Mouse (Mus musculus) adrenal gland, adult 8-10 months (tissue): ENCODE measurements around the gene Trpc4ap. TPM values are rescaled to one million over a fixed set of nuclear protein-coding genes. Genes with fewer than 3 reads are reported as not detected.

Experiments used
- DNase-seq: peaks from one replicate; pipeline ENCODE4 v3.0.0; 2022
- total RNA-seq, 4 experiments: library from RNA; stranded (reverse); gene quantifications; 2 replicates each; pipeline ENCODE4 v1.2.4; 2022

The Trpc4ap gene
- total RNA-seq, 4 experiments from 2014 or later = 137 to 164 (median 150) TPM

DNA sequence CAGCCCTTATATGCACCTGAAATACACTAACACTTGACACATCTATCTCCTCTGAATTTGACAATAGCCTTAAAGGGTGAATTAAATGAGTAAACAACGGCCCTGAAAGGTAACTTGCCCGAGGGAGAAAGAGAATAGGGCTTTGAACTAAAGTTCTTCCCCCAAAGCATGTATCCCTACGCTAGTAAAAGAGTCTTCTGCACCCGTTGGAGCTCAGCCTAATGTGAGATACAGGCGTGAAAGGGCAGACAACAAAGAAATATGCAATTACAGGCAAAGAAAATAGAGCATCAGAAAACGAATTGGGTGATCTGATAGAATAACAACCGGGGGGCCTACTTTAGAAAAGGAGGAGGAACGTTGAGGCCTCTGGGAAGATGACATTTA lies 855 bp downstream of the Trpc4ap start:
- no peak for DNase-seq

DNA sequence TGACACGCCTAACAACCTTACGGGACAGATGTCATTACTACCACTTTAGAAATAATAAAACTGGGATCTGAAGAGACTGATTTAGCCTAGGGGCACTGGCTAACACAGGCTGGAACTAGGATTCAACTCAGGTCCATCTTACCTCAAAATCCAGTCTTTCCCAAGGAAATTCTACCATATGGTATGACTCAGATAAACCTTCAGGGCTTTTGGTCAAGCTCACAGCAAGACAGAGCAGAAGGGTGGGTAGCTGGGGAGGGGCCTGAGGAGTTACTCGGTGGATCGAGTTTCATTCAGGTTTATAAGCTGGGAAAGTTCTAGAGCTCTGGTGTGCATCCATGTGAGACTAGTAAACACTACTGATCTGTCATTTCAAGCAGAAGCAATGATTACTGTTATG lies 3.0 kb downstream of the Trpc4ap start:
- no peak for DNase-seq

DNA sequence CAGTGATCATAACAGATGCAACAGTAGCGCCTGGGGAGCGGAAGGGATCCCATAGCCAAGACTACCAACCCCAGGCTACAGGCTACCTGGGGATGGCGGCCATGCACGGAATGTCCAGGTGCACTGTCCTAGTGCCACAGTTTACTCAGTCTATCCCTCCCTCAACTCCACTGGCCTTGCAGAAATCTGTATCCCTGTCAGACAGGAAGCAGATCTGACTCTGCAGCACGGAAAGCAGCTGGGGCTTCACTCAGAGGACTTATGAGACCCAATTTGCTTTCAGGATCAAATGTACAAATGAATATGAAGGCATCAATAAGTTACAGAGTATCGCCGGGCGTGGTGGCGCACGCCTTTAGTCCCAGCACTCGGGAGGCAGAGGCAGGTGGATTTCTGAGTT lies 4.4 kb downstream of the Trpc4ap start:
- DNase-seq = no peak

GRCm38 (mm10) chr2:155686572-155686971 lies 5.6 kb downstream of the Trpc4ap start:
- DNase-seq = no peak

DNA sequence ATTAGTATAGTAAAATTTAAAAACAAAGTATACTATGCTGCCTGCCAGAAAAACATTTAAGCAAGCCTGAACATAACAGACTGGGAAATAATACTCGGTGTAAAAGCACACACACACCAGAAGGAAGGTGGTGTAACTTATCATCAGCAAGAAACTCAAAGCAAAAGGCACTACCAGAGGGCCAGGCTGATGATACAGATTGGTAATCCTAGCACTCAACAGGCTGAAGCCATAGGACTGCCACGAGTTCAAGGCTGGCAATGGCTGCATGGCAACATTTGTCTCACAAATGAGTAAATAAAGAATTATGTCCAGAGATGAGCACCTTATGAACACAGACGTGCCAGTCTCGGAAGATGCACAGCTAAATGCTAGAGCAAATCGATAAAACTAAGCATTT lies 8.4 kb downstream of the Trpc4ap start:
- no peak for DNase-seq

- DNase-seq = no peak
Measured at GRCm38 (mm10) chr2:155683137-155683536, 9.0 kb downstream of the Trpc4ap start.

DNA sequence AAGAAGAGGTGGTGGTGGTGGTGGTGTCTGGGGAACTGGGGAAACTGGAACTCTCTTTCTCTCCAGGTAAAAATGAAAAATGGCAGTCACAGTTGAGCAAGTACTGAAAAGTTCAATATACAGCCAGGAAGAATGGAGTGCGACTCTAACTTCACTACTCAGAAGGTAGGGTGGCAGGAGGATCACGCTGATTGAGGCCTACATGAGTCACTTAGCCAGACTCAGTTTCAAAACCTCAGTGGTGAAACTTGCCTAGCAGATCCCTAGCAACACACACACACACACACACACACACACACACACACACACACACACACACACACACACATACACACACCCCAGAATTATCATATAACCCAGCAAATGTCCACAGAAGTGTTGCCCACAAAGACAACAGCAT lies 10.3 kb downstream of the Trpc4ap start:
- DNase-seq = no peak

- DNase-seq = no peak
Measured at GRCm38 (mm10) chr2:155681194-155681593, 11.0 kb downstream of the Trpc4ap start.

- no peak for DNase-seq
Measured at GRCm38 (mm10) chr2:155680591-155680990, 11.6 kb downstream of the Trpc4ap start.

GRCm38 (mm10) chr2:155679586-155680110 lies 12.5 kb downstream of the Trpc4ap start:
- DNase-seq = no peak

GRCm38 (mm10) chr2:155675118-155675517 lies 17.1 kb downstream of the Trpc4ap start:
- DNase-seq = no peak

DNA sequence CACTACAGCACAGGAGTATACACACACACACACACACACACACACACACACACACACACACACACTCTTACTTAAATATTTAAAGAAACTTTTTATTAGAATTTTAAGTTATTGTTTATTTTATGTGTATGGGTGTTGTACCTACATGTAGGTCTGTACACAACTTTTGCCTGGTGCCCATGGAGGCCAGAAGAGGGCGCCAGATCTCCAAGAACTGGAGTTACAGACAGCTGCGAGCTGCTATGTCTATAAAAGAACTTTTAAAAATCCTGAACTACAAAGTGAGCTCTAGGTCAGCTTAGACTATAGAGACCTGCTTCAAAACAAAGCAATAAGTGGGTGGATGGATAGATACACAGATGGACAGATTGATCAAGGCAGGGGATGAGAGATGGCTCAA lies 18.6 kb downstream of the Trpc4ap start:
- DNase-seq = peak; percentile 43

- DNase-seq = peak; percentile 46
Measured at GRCm38 (mm10) chr2:155671236-155671635, 20.9 kb downstream of the Trpc4ap start.

- no peak for DNase-seq
Measured at GRCm38 (mm10) chr2:155668461-155668860, 23.7 kb downstream of the Trpc4ap start.

DNA sequence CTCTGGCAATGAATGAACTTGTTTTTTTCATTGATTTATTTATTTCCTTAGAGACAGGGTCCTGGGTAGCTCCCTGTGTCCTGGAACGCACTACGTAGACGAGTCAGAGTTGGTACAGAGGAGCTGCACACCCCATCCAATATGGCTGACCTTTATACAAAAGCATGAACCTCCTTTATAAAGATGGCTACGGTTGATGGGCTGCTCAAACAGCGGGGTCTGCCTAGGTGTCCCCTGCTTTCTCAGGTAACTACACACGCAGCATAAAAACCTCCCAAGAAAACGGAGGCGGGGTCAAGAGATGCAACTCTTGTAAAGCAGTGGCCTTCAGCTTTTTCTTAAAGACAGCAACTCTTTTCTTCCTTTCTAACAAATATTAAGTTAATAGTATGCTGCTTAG lies 24.3 kb downstream of the Trpc4ap start:
- no peak for DNase-seq

- DNase-seq = no peak
Measured at GRCm38 (mm10) chr2:155663910-155664460, 28.2 kb downstream of the Trpc4ap start.

- DNase-seq = no peak
Measured at GRCm38 (mm10) chr2:155663097-155663496, 29.1 kb downstream of the Trpc4ap start.

DNA sequence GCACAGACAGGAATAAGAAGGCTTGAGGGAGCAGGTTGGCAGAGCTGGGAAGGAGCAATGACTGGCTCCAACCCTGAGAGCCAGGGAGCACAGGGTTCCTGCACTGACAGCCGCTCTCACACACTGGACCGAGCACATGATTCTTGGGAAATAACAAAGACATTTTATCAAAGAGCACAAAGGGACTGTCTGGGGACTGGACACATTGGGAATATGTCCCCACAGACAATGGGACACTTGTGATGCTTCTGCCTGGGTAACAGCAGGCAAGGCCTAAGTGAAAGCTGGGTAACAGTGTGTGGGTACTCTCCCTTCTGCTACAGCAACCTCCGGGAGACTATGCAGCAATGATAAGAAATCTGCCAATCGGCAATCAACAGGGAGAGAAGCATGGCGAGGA lies 29.8 kb downstream of the Trpc4ap start:
- no peak for DNase-seq

DNA sequence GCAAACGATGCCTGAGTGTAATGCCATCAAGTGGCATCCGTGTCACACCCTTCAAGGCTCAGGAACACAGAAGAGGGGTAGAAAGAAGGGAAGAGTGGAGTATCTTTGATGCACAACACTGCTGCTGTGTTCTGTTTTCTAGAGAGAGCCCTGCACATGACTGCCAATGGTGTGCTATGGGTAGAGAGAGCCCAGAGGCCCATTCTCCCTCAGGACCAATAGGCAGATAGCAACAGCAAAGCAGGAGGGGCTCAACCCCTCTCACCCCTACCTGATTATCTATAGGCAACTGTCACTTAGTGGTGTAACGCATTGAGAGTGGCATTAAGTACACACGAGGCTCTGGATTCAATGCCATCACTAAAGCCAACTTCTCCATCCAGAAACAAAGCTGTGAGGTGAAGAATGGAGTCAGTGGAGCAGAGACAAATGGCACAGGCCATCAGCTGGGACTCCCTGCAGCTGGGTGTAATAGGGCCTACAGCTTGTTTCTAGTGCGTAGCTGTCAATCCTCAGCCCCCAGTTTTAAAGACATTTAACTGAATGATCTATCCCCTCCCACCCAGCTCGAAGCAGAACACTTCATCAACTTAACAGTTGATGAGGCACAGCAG lies 36.3 kb downstream of the Trpc4ap start:
- DNase-seq = no peak

- no peak for DNase-seq
Measured at GRCm38 (mm10) chr2:155652618-155653017, 39.6 kb downstream of the Trpc4ap start.

DNA sequence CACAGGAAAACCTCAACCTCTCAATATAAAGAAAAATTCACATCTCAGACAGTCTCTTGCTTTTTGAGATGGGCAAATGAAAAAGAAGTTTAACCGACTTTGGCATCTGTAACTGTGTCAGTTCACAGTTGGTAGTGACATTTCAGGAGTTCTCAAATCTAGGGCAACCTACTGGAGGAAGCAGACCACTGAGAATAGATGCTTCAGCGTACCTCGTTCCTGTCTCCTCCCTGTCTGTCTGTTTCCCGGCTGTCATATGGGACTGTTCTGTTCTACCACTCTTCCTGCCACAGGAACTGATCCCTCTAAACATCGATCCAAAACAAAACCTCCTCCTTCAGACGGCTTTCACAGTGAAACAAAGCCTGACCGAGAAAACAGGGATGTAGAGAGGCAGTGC lies 46.4 kb downstream of the Trpc4ap start:
- no peak for DNase-seq

GRCm38 (mm10) chr2:155641540-155642472 lies 50.4 kb downstream of the Trpc4ap start:
- no peak for DNase-seq

DNA sequence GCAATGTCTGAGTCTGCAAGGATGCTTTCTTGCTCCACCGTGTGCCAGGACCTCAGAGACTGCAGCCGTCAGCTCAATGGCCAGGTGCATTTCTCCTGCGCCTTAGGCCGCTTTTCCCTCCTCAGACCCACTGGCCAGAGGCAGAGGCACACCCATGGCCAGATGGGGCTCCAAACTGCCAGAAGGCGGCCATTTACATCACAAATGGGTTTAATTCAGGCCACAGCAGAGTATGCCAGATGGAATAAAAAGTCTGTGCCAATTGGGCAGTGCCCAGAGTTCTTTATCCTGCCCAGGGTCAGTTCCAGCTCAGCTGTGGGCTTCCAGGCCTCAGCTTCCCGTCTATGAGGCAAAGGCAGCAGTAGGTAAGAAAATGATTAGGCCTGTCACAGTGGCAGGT lies 51.5 kb downstream of the Trpc4ap start:
- DNase-seq = no peak
